Mouse (Mus musculus) yolk sac, embryonic 10.5 days (tissue): ENCODE measurements at regions not wholly inside any gene's neighbourhood (a gene's known extent, or its start where the extent isn't known, plus 50 kb on each side); places are given as distances from the start of the nearest gene placed in this dataset.
"Not testable (repeated sequence)": the region's sequence is repeated elsewhere in the genome, so short reads cannot be mapped to it uniquely, and the experiment has no call there.

Experiments
- DNase-seq: peaks from one replicate; pipeline ENCODE4 v3.0.0-alpha.2; 2017; ENCODE audit warnings: low spot score

- not testable (repeated sequence) for DNase-seq
Measured at GRCm38 (mm10) chrX:50602461-50602875, 174.2 kb upstream of the Olfr1324 start.

GRCm38 (mm10) chrX:50600262-50600661 lies 172.0 kb upstream of the Olfr1324 start:
- peak; percentile 68 for DNase-seq

GRCm38 (mm10) chrX:50599780-50600179 lies 171.5 kb upstream of the Olfr1324 start:
- DNase-seq, result no peak

GRCm38 (mm10) chrX:50597626-50598025 lies 169.3 kb upstream of the Olfr1324 start:
- DNase-seq, result not testable (repeated sequence)

GRCm38 (mm10) chrX:50597105-50597504 lies 168.8 kb upstream of the Olfr1324 start:
- peak; percentile 57 for DNase-seq

- not testable (repeated sequence) for DNase-seq
Measured at GRCm38 (mm10) chrX:50594976-50595375, 166.7 kb upstream of the Olfr1324 start.

- DNase-seq, result peak; percentile 32
Measured at GRCm38 (mm10) chrX:50591477-50591876, 163.2 kb upstream of the Olfr1324 start.

GRCm38 (mm10) chrX:50590673-50591341 lies 162.5 kb upstream of the Olfr1324 start:
- DNase-seq, result peak; percentile 67

GRCm38 (mm10) chrX:50588892-50589291 lies 160.6 kb upstream of the Olfr1324 start:
- no peak for DNase-seq

GRCm38 (mm10) chrX:50583741-50584580 lies 155.7 kb upstream of the Olfr1324 start:
- DNase-seq, result no peak

GRCm38 (mm10) chrX:50580200-50580599 lies 151.9 kb upstream of the Olfr1324 start:
- peak; percentile 36 for DNase-seq

GRCm38 (mm10) chrX:50576824-50577223 lies 148.5 kb upstream of the Olfr1324 start:
- DNase-seq, result peak; percentile 34

GRCm38 (mm10) chrX:50572191-50573095 lies 144.1 kb upstream of the Olfr1324 start:
- DNase-seq, result peak; percentile 50

- no peak for DNase-seq
Measured at GRCm38 (mm10) chrX:50569087-50569486, 140.8 kb upstream of the Olfr1324 start.

- DNase-seq, result peak; percentile 66
Measured at GRCm38 (mm10) chrX:50566345-50566744, 138.0 kb upstream of the Olfr1324 start.

GRCm38 (mm10) chrX:50565031-50565430 lies 136.7 kb upstream of the Olfr1324 start:
- not testable (repeated sequence) for DNase-seq

GRCm38 (mm10) chrX:50560915-50561314 lies 132.6 kb upstream of the Olfr1324 start:
- peak; percentile 42 for DNase-seq

GRCm38 (mm10) chrX:50550297-50550696 lies 122.0 kb upstream of the Olfr1324 start:
- peak; percentile 25 for DNase-seq

GRCm38 (mm10) chrX:50549713-50550112 lies 121.4 kb upstream of the Olfr1324 start:
- no peak for DNase-seq

GRCm38 (mm10) chrX:50537785-50538159 lies 109.5 kb upstream of the Olfr1324 start:
- DNase-seq, result not testable (repeated sequence)

GRCm38 (mm10) chrX:50537122-50537784 lies 109.0 kb upstream of the Olfr1324 start:
- peak; percentile 50 for DNase-seq

- no peak for DNase-seq
Measured at GRCm38 (mm10) chrX:50504047-50504446, 75.7 kb upstream of the Olfr1324 start.
